Mouse (Mus musculus) liver, adult 2 months (tissue): ENCODE results near the gene Ascc3.

Experiments
- CTCF ChIP-seq: fragments of 200-500 bp; IDR thresholded peaks from 2 replicates; pipeline ENCODE4 v1.5.1; 2011; ENCODE audit warnings: low read depth, low read length, control low read depth
- POLR2A ChIP-seq: fragments of 200-500 bp; IDR thresholded peaks from 2 replicates; pipeline ENCODE4 v1.6.1; 2011; ENCODE audit warnings: low read length, control low read depth; ENCODE audit not compliant: insufficient read depth; ENCODE audit errors: extremely low read depth

GRCm38 (mm10) chr10:50704898-50705297 lies 112.4 kb downstream of the Ascc3 start:
- TF ChIP-seq CTCF = no peak
- TF ChIP-seq POLR2A = no peak
